Comparison of ENCODE assay signal across 1 mouse cellular context in the genomic region with DNA sequence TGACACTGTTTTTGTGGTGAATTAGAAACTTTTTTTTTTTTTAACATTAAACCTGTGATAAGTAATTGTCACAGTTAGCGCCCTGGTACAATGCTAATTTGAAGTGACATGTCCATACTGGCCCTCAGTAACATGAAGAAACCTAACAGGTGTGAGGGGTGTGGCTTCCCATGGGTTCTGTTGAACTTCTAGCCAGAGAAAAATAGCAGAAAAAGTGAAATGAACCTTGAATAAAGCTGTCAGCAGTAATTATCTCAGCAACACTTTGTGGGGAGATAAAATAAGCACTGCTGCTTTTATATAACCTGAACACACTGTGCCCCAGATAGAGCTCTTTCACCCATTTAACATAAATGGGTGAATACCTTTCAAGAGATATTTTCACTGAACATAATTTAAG.
A peak's percentile ranks its signal among the peaks of the same experiment; 100 is the strongest.
TF ChIP-seq lines count a peak whose summit lies in the region.

No protein-coding gene starts in this region.

TF ChIP-seq in MEL, 35 proteins besides CTCF, POLR2A, EP300 and RAD21 (continued from another document):
- 0 out of 2 replicates have a peak, but pooled peaks have one; percentile 21 for TF ChIP-seq ETS1 (IDR thresholded peaks at IDR 0.05; ENCODE audit: low read depth, low read length)
- peak; percentile 72 for TF ChIP-seq GATA1 (IDR thresholded peaks at IDR 0.05; ENCODE audit: low read depth, low read length)
- TF ChIP-seq TBP (IDR thresholded peaks at IDR 0.05; ENCODE audit: low read depth, low read length): no peak
- TF ChIP-seq TAL1 (IDR thresholded peaks at IDR 0.05; ENCODE audit: low read length): no peak
- no peak for TF ChIP-seq MEF2A (IDR thresholded peaks at IDR 0.05; ENCODE audit: extremely low read depth, insufficient replicate concordance, low read depth, low read length, poor library complexity, severe bottlenecking)
- no peak for TF ChIP-seq POLR2AphosphoS2 (IDR thresholded peaks at IDR 0.05; ENCODE audit: low read length)
- TF ChIP-seq ZNF384 (IDR thresholded peaks at IDR 0.05; ENCODE audit: low read depth, low read length): peak; percentile 33; the same call in 1 of the 2 replicates
- no peak for TF ChIP-seq HCFC1 (IDR thresholded peaks at IDR 0.05; ENCODE audit: low read depth, low read length)
- no peak for TF ChIP-seq MYB (IDR thresholded peaks at IDR 0.05; ENCODE audit: low read depth, low read length)
- TF ChIP-seq TCF12 (IDR thresholded peaks at IDR 0.05; ENCODE audit: low read depth, low read length): peak; percentile 50
- TF ChIP-seq ZKSCAN1 (IDR thresholded peaks at IDR 0.05; ENCODE audit: low read depth, low read length): no peak
- no peak for TF ChIP-seq MAX (IDR thresholded peaks at IDR 0.05; ENCODE audit: low read length)
- TF ChIP-seq MXI1 (IDR thresholded peaks at IDR 0.05; ENCODE audit: low read depth, low read length): peak; percentile 43; the same call in 1 of the 2 replicates
- TF ChIP-seq CHD1 (IDR thresholded peaks at IDR 0.05; ENCODE audit: low read depth, low read length): no peak
- no peak for TF ChIP-seq USF2 (IDR thresholded peaks at IDR 0.05; ENCODE audit: borderline replicate concordance in 1 of 2, insufficient read depth in 1 of 2, low read depth in 1 of 2, low read length in 2 of 2)
